8 mouse cellular contexts compared by ENCODE assay signal in genomic region chr5:114174639-114175038, GRCm38 (mm10). TPM values are rescaled to one million over a fixed set of nuclear protein-coding genes. Genes with fewer than 3 reads are reported as not detected.
DNase-seq lines count a peak whose midpoint lies in the region; ATAC-seq and TF ChIP-seq lines count a peak whose summit lies in the region.

No protein-coding gene starts in this region.

- peak overlapping the region; percentile 87 for H3K4me3 ChIP-seq in E14TG2a.4 (replicated peaks; ENCODE audit: low read length)
- H3K4me3 ChIP-seq in embryonic facial prominence, embryonic 11.5 days (ENCODE audit: low read depth, low read length) = no peak overlapping the region
- H3K4me3 ChIP-seq in hindbrain, embryonic 16.5 days (ENCODE audit: low read length) = no peak overlapping the region
- H3K4me3 ChIP-seq in liver, embryonic 14.5 days (ENCODE audit: insufficient read depth in 1 of 2, low read depth in 2 of 2, low read length in 2 of 2) = no peak overlapping the region

- no peak for ATAC-seq in embryonic facial prominence, embryonic 11.5 days (replicated peaks; ENCODE audit: insufficient number of reproducible peaks, low FRiP score, low TSS enrichment, low read depth)
- ATAC-seq in hindbrain, embryonic 16.5 days = no peak
- ATAC-seq in liver, embryonic 14.5 days (ENCODE audit: insufficient read depth) = no peak
- ATAC-seq in erythroblast, adult 5-6 weeks (replicated peaks; ENCODE audit: low FRiP score, poor library complexity, severe bottlenecking) = no peak

- H3K36me3 ChIP-seq in E14TG2a.4 (ENCODE audit: insufficient read depth, low read length) = no peaks in the 10 kb centered on the region
- no peaks in the 10 kb centered on the region for H3K36me3 ChIP-seq in embryonic facial prominence, embryonic 11.5 days (replicated peaks; ENCODE audit: control insufficient read depth, insufficient read depth, low read depth, low read length)
- no peaks in the 10 kb centered on the region for H3K36me3 ChIP-seq in hindbrain, embryonic 16.5 days (ENCODE audit: control insufficient read depth, insufficient read depth, low read length)
- no peaks in the 10 kb centered on the region for H3K36me3 ChIP-seq in liver, embryonic 14.5 days (replicated peaks; ENCODE audit: control insufficient read depth, insufficient read depth, low read depth)
- H3K36me3 ChIP-seq in splenic B cell, adult 2 months (ENCODE audit: control insufficient read depth, insufficient read depth, low read length, poor library complexity, severe bottlenecking) = no peaks in the 10 kb centered on the region

- no peaks in the 10 kb centered on the region for H3K9me3 ChIP-seq in E14TG2a.4 (ENCODE audit: low read length)
- H3K9me3 ChIP-seq in embryonic facial prominence, embryonic 11.5 days (replicated peaks; ENCODE audit: control insufficient read depth, low read length) = no peaks in the 10 kb centered on the region
- no peaks in the 10 kb centered on the region for H3K9me3 ChIP-seq in hindbrain, embryonic 16.5 days (ENCODE audit: control insufficient read depth, low read length)
- H3K9me3 ChIP-seq in liver, embryonic 14.5 days (ENCODE audit: control insufficient read depth, low read length) = no peaks in the 10 kb centered on the region

- H3K27ac ChIP-seq in embryonic facial prominence, embryonic 11.5 days (replicated peaks; ENCODE audit: low read depth, low read length) = no peak overlapping the region
- H3K27ac ChIP-seq in hindbrain, embryonic 16.5 days (ENCODE audit: low read depth, low read length) = no peak overlapping the region
- no peak overlapping the region for H3K27ac ChIP-seq in liver, embryonic 14.5 days

- H3K9ac ChIP-seq in embryonic facial prominence, embryonic 11.5 days (replicated peaks; ENCODE audit: low read length) = no peak overlapping the region
- no peak overlapping the region for H3K9ac ChIP-seq in hindbrain, embryonic 16.5 days (ENCODE audit: low read depth, low read length)
- H3K9ac ChIP-seq in liver, embryonic 14.5 days (replicated peaks) = no peak overlapping the region

- H3K27me3 ChIP-seq in E14TG2a.4 (ENCODE audit: insufficient read depth, low read length) = no peaks in the 10 kb centered on the region
- H3K27me3 ChIP-seq in embryonic facial prominence, embryonic 11.5 days (ENCODE audit: control insufficient read depth, insufficient read depth, low read length) = no peaks in the 10 kb centered on the region
- H3K27me3 ChIP-seq in hindbrain, embryonic 16.5 days (replicated peaks; ENCODE audit: control insufficient read depth, insufficient read depth, low read length) = peaks cover 7% of the 10 kb centered on the region
- H3K27me3 ChIP-seq in liver, embryonic 14.5 days (ENCODE audit: control insufficient read depth, insufficient read depth, low read length) = no peaks in the 10 kb centered on the region
- no peaks in the 10 kb centered on the region; the same call in 1 of the 2 replicates for H3K27me3 ChIP-seq in splenic B cell, adult 2 months (ENCODE audit: control insufficient read depth, insufficient read depth, low read length, poor library complexity, severe bottlenecking)

- H3K4me2 ChIP-seq in embryonic facial prominence, embryonic 11.5 days (ENCODE audit: low read depth, low read length) = 0 out of 2 replicates have a peak overlapping the region, but pooled peaks have one; percentile 11
- peak overlapping the region; percentile 10; the same call in 1 of the 2 replicates for H3K4me2 ChIP-seq in hindbrain, embryonic 16.5 days (ENCODE audit: low read length)
- H3K4me2 ChIP-seq in liver, embryonic 14.5 days (ENCODE audit: low read depth) = peak overlapping the region; percentile 65

- peak; percentile 79 for TF ChIP-seq CTCF in E14TG2a.4 (conservative IDR thresholded peaks at IDR 0.05; ENCODE audit: low read length)
- TF ChIP-seq CTCF in liver, embryonic 14.5 days (IDR thresholded peaks at IDR 0.05; ENCODE audit: low read depth) = peak; percentile 47

- DNase-seq in cerebellum, postnatal 10 days = peak; percentile 77
- DNase-seq in cerebellum, adult 9-11 months = no peak
- DNase-seq in embryonic facial prominence, embryonic 11.5 days (ENCODE audit: low spot score) = peak; percentile 81
- DNase-seq in liver, embryonic 14.5 days (ENCODE audit: low read depth in 3 of 3, low spot score in 3 of 3) = peak in 2 of 3 experiments; percentile 23 to 31
- DNase-seq in splenic B cell, adult 2 months (ENCODE audit: low read depth, low spot score) = peak; percentile 30

- WGBS in embryonic facial prominence, embryonic 11.5 days = 14% methylated on average over 16 of the region's 16 CpGs
- WGBS in hindbrain, embryonic 16.5 days = 15% methylated on average over 16 of the region's 16 CpGs
- 13% methylated on average over 16 of the region's 16 CpGs for WGBS in liver, embryonic 14.5 days (ENCODE audit: insufficient replicate concordance)

- no peak for TF ChIP-seq EP300 in liver, embryonic 14.5 days (IDR thresholded peaks at IDR 0.05; ENCODE audit: low read depth)

- H3K4me1 ChIP-seq in E14TG2a.4 (replicated peaks; ENCODE audit: low read depth, low read length) = peaks cover 51% of the 10 kb centered on the region
- H3K4me1 ChIP-seq in embryonic facial prominence, embryonic 11.5 days (ENCODE audit: control insufficient read depth, insufficient read depth, low read length) = no peaks in the 10 kb centered on the region
- peaks cover 8% of the 10 kb centered on the region for H3K4me1 ChIP-seq in hindbrain, embryonic 16.5 days (ENCODE audit: control insufficient read depth, insufficient read depth, low read depth, low read length)
- peaks cover 3% of the 10 kb centered on the region in 2 experiments; a peak in 2 of 4 replicates for H3K4me1 ChIP-seq in liver, embryonic 14.5 days (replicated peaks; ENCODE audit: control insufficient read depth in 2 of 2, insufficient read depth in 2 of 2, low read length in 1 of 2)

RNA-seq across cellular contexts. Expression of gene Acacb, which starts 28.3 kb away (rescaled TPM):
- polyA plus RNA-seq in embryonic facial prominence, embryonic 11.5 days (2014; fragmentation: Nextera tagmentation; extraction: Ambion mirVana) = 2.9 and 3.6 TPM in 2 replicates
- 5.4 and 5.5 TPM in 2 replicates for polyA plus RNA-seq in hindbrain, embryonic 16.5 days (2015; fragmentation: Nextera tagmentation; extraction: Ambion mirVana)
- polyA plus RNA-seq in liver, embryonic 14.5 days (2012; rRNA removed) = 0.22 and 0.29 TPM in 2 replicates
- polyA plus RNA-seq in liver, embryonic 14.5 days (2014; fragmentation: Nextera tagmentation; extraction: Ambion mirVana) = 0.20 and 0.44 TPM in 2 replicates
- 0.21 TPM in 1 of 2 replicates, not detected in the other for total RNA-seq in erythroblast, adult 5-6 weeks (2015; ENCODE audit: low replicate concordance)
- total RNA-seq in erythroblast, adult 5-6 weeks (2017; ENCODE audit: low replicate concordance) = 0.14 TPM in 1 of 2 replicates, not detected in the other

RNA-seq across cellular contexts. Expression of gene Ung, which starts 44.5 kb away (rescaled TPM):
- polyA plus RNA-seq in embryonic facial prominence, embryonic 11.5 days (2014; fragmentation: Nextera tagmentation; extraction: Ambion mirVana) = 37.6 and 37.9 TPM in 2 replicates
- polyA plus RNA-seq in hindbrain, embryonic 16.5 days (2015; fragmentation: Nextera tagmentation; extraction: Ambion mirVana) = 12.1 and 14.4 TPM in 2 replicates
- polyA plus RNA-seq in liver, embryonic 14.5 days (2012; rRNA removed) = 13.1 and 13.3 TPM in 2 replicates
- 11.0 and 11.4 TPM in 2 replicates for polyA plus RNA-seq in liver, embryonic 14.5 days (2014; fragmentation: Nextera tagmentation; extraction: Ambion mirVana)
- 1.9 and 2.1 TPM in 2 replicates for total RNA-seq in erythroblast, adult 5-6 weeks (2015; ENCODE audit: low replicate concordance)
- total RNA-seq in erythroblast, adult 5-6 weeks (2017; ENCODE audit: low replicate concordance) = 0.68 and 4.7 TPM in 2 replicates

RNA-seq across cellular contexts. Expression of gene Alkbh2, which starts 46.6 kb away (rescaled TPM):
- 13.5 and 13.8 TPM in 2 replicates for polyA plus RNA-seq in embryonic facial prominence, embryonic 11.5 days (2014; fragmentation: Nextera tagmentation; extraction: Ambion mirVana)
- 4.9 and 6.4 TPM in 2 replicates for polyA plus RNA-seq in hindbrain, embryonic 16.5 days (2015; fragmentation: Nextera tagmentation; extraction: Ambion mirVana)
- polyA plus RNA-seq in liver, embryonic 14.5 days (2012; rRNA removed) = 3.3 and 3.9 TPM in 2 replicates
- 4.5 and 5.7 TPM in 2 replicates for polyA plus RNA-seq in liver, embryonic 14.5 days (2014; fragmentation: Nextera tagmentation; extraction: Ambion mirVana)
- total RNA-seq in erythroblast, adult 5-6 weeks (2015; ENCODE audit: low replicate concordance) = not detected in 2 replicates
- total RNA-seq in erythroblast, adult 5-6 weeks (2017; ENCODE audit: low replicate concordance) = 2.5 TPM in 1 of 2 replicates, not detected in the other

Comparison
In these comparisons a context has a peak if more than half of its experiments do, and no peak if none do; other contexts are left out.
1. H3K4me2 ChIP-seq: peak in every context shown above with its lines; median percentile 65 in liver, embryonic 14.5 days; 11 in embryonic facial prominence, embryonic 11.5 days; 10 in hindbrain, embryonic 16.5 days.